Mouse (Mus musculus) forebrain, embryonic 11.5 days (tissue): ENCODE data around the gene Frmpd2. TPM values are rescaled to one million over a fixed set of nuclear protein-coding genes. Genes with fewer than 3 reads are reported as not detected.

Source experiments
- ATAC-seq: fragments of 200-750 bp; cut with Nextera tagmentation; replicated peaks from 2 replicates; pipeline ENCODE4 v1.8.0; 2017; ENCODE audit warnings: moderate TSS enrichment; ENCODE audit not compliant: low FRiP score
- DNase-seq: peaks from one replicate; pipeline ENCODE4 v3.0.0-alpha.2; 2017; ENCODE audit warnings: low spot score
- H3K27ac ChIP-seq: fragments of 300-500 bp; sonication (generic); 2 replicates; pipeline ENCODE4 v1.5.1; 2014; ENCODE audit warnings: low read depth, low read length
- H3K27me3 ChIP-seq: fragments of 300-500 bp; sonication (generic); 2 replicates; pipeline ENCODE4 v1.6.1; 2014; ENCODE audit warnings: mild to moderate bottlenecking, low read length, mixed read lengths; ENCODE audit not compliant: control insufficient read depth, insufficient read depth
- H3K36me3 ChIP-seq: fragments of 300-500 bp; sonication (generic); 2 replicates; pipeline ENCODE4 v1.6.1; 2014; ENCODE audit warnings: mild to moderate bottlenecking, low read length, moderate library complexity, mixed read lengths; ENCODE audit not compliant: control insufficient read depth, insufficient read depth
- H3K4me1 ChIP-seq: fragments of 300-500 bp; sonication (generic); replicated peaks from 2 replicates; pipeline ENCODE4 v1.6.1; 2014; ENCODE audit warnings: low read length, mixed read lengths; ENCODE audit not compliant: control insufficient read depth, insufficient read depth
- H3K4me2 ChIP-seq: fragments of 300-500 bp; sonication (generic); 2 replicates; pipeline ENCODE4 v1.6.1; 2014; ENCODE audit warnings: low read depth, mild to moderate bottlenecking, low read length, moderate library complexity, mixed read lengths; ENCODE audit not compliant: severe bottlenecking
- H3K4me3 ChIP-seq: fragments of 300-500 bp; sonication (generic); 2 replicates; pipeline ENCODE4 v1.5.1; 2014; ENCODE audit warnings: low read depth, low read length
- H3K9ac ChIP-seq: fragments of 300-500 bp; sonication (generic); 2 replicates; pipeline ENCODE4 v1.6.1; 2014; ENCODE audit warnings: low read length
- H3K9me3 ChIP-seq: fragments of 300-500 bp; sonication (generic); 2 replicates; pipeline ENCODE4 v1.6.1; 2016; ENCODE audit warnings: low read length, mixed read lengths; ENCODE audit not compliant: control insufficient read depth
- WGBS: fragments of 180-500 bp; shearing (Covaris S2); extraction: QIAGEN DNeasy Blood & Tissue Kit; methylation state at CpG from one replicate; pipeline ENCODE4 v1.1.7; 2014; 5-methylcytosine and 5-hydroxymethylcytosine counted together
- polyA plus RNA-seq: library from polyadenylated mRNA; unstranded; fragments of >200 nt; fragmentation: Nextera tagmentation; extraction: Ambion mirVana; gene quantifications from 2 replicates; pipeline ENCODE4 v1.2.1, GENCODE M21; 2014

The Frmpd2 gene
- polyA plus RNA-seq, 1 experiment from 2014 or later = 0.05 TPM

GRCm38 (mm10) chr14:33607431-33607830, 135.9 kb downstream of the Frmpd2 start:
- H3K4me2 ChIP-seq = no peak overlapping the region
- no peak for DNase-seq
- H3K27ac ChIP-seq = no peak overlapping the region
- no peak for ATAC-seq
- no peaks in the 10 kb centered on the region for H3K9me3 ChIP-seq
- no peaks in the 10 kb centered on the region for H3K4me1 ChIP-seq
- H3K9ac ChIP-seq = no peak overlapping the region
- H3K27me3 ChIP-seq = no peaks in the 10 kb centered on the region
- 89% methylated on average over 10 of the region's 10 CpGs for WGBS
- no peak overlapping the region for H3K4me3 ChIP-seq
- H3K36me3 ChIP-seq = no peaks in the 10 kb centered on the region

Other genes starting within 250 kb of the Frmpd2 start
- 24.9 and 28.2 TPM in 2 replicates for gene Mapk8, start 24.5 kb upstream of the Frmpd2 start, polyA plus RNA-seq
- 0.19 TPM in 1 of 2 replicates, not detected in the other for gene Ptpn20, start 117.5 kb downstream of the Frmpd2 start, polyA plus RNA-seq